Mouse (Mus musculus): ENCODE measurements around the gene C9.

- TF ChIP-seq CTCF (IDR thresholded peaks at IDR 0.05; ENCODE audit: low read depth) (no peak), EP300 (IDR thresholded peaks at IDR 0.05; ENCODE audit: low read depth) (no peak)
Observed at GRCm38 (mm10) chr15:6525386-6525785, 80.3 kb downstream of the C9 start.

Measured in heart, postnatal 0 days (tissue).